Mouse (Mus musculus): ENCODE results near the gene Col9a2. TPM values are rescaled to one million over a fixed set of nuclear protein-coding genes. Genes with fewer than 3 reads are reported as not detected.

Gene Col9a2
- total and polyA plus RNA-seq, 2 experiments, result not detected

DNA sequence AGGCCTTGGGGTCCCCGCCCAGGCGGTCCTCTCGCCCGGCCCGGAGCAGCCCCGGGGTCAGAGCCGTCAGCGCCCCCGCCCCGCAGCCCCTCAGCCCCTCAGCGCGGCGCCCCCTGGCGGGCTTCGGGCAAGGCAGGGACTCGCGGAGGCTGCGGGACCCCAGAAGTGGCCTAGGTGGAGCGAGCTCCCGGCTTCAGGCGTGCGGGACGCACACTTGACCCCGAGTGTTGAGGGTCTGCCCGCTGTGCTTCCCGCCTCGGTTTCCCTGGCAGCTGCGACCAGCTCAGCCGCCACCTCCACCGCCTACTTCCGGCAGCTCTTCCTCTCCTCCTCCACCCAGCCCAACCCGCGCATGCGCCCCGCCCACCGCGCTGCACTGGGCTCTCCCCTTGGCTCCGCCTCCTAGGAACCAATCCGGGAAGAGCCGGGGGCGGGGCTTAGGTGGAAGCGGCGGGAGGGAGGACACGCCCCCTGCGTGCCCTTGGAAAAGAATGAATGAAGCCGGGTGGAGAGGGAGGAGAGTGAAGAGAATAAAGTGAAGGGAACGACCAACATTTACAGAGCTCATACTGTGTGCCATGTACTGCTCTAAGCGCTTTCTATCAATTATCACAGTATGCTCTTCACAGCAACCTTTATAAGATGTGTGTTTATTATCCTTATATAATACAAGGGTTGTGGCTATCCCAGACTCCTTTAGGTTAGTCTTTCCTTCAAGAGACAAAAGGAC lies 22.1 kb upstream of the Col9a2 start, which contains the start of gene Smap2:
TSS of gene Smap2 (minus strand) at position 320 of the 730 bp plus-strand sequence.
- Histone ChIP-seq H3K79me2 (ENCODE audit: control insufficient read depth, insufficient read depth, low read length) (peaks cover 25% of the 10 kb centered on the region; the same call in 1 of the 2 replicates), H3K36me3 (ENCODE audit: control insufficient read depth, insufficient read depth, low read length) (no peaks in the 10 kb centered on the region), H3K4me3 (ENCODE audit: insufficient read depth, low read depth, low read length) (peak within 1 kb of the TSS; percentile 99), H3K4me1 (ENCODE audit: control insufficient read depth, insufficient read depth, low read length) (peaks cover 25% of the 10 kb centered on the region), H3K27ac (replicated peaks; ENCODE audit: insufficient read depth, low read depth, low read length) (peak within 1 kb of the TSS; percentile 92), H3K27me3 (ENCODE audit: control insufficient read depth, insufficient read depth, low read length) (no peaks in the 10 kb centered on the region), H3K9ac (ENCODE audit: low read depth, low read length) (peak within 1 kb of the TSS; percentile 97)
- peak; percentile 84 for DNase-seq (ENCODE audit: extremely low read depth, low read depth, low spot score)
- 1% methylated on average over 47 of the region's 48 CpGs for WGBS
- TF ChIP-seq CTCF (IDR thresholded peaks at IDR 0.05; ENCODE audit: low read depth, low read length) (peak; percentile 55), POLR2A (IDR thresholded peaks at IDR 0.05; ENCODE audit: extremely low read depth, insufficient read depth, low read length) (peak; percentile 90)

DNA sequence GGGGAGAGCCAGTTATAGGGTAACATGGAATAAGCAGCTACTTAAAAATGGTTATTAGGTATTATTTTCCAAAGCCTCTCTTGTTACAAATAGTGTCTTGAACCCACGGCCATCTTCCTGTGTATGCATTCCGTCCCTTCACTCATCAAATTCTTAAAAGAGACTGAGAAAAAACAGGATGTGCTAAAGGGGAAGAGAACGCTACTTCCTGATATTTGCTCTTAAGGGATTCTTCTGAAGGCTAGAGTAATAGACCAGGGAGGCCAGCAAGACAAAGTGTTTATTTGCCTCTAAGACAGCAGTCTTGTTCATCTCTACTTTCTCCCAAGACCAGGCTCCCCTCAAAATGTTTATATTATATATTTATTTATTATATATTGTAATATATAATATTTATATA lies 20.9 kb upstream of the Col9a2 start:
- Histone ChIP-seq H3K36me3 (ENCODE audit: control insufficient read depth, insufficient read depth, low read length) (no peaks in the 10 kb centered on the region), H3K27ac (replicated peaks; ENCODE audit: insufficient read depth, low read depth, low read length) (no peak overlapping the region), H3K79me2 (ENCODE audit: control insufficient read depth, insufficient read depth, low read length) (peaks cover 16% of the 10 kb centered on the region; the same call in 1 of the 2 replicates), H3K27me3 (ENCODE audit: control insufficient read depth, insufficient read depth, low read length) (no peaks in the 10 kb centered on the region), H3K4me3 (ENCODE audit: insufficient read depth, low read depth, low read length) (no peak overlapping the region), H3K4me1 (ENCODE audit: control insufficient read depth, insufficient read depth, low read length) (peaks cover 20% of the 10 kb centered on the region), H3K9ac (ENCODE audit: low read depth, low read length) (no peak overlapping the region)
- no peak for DNase-seq (ENCODE audit: extremely low read depth, low read depth, low spot score)
- TF ChIP-seq CTCF (IDR thresholded peaks at IDR 0.05; ENCODE audit: low read depth, low read length) (no peak), POLR2A (IDR thresholded peaks at IDR 0.05; ENCODE audit: extremely low read depth, insufficient read depth, low read length) (no peak)
- WGBS, result 79% methylated on average over 3 of the region's 3 CpGs

DNA sequence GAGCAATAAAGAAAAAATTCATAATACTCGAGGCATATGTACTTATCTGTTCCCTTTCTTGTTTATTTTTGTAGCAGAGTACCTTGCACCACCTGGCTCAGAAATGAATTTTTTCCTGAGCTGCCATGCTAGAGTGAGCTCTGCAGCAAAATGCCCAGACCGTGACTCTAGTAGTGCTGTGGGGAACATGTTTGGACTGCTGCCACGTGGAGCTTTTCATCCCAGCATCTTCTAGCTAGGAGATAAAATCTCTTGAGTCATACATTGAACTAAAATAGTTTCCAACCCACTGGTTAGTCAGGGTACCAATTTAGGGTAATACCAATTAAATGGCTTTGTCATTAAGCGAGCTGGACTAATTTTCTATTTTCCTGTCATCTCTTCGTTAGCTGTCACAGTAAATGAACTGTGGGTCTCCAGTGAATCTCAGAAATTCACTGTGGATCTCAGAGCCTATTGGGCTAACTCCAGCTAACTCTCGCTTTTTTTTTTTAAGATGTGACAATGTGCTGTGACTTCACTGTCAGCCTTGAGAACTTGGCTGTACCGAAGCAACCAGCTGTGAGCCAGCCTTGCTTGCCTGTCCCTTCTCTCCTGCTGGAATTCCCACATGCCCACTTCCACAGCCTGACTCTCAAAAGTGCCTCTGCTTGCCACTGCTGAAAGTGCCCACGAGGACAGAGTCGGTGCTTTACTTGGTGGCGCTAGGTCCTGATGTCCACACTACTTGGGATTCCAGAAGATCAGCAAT lies 19.0 kb upstream of the Col9a2 start:
- H3K36me3 ChIP-seq (ENCODE audit: control insufficient read depth, insufficient read depth, low read length), result no peaks in the 10 kb centered on the region
- no peak overlapping the region for H3K4me3 ChIP-seq (ENCODE audit: insufficient read depth, low read depth, low read length)
- no peaks in the 10 kb centered on the region for H3K27me3 ChIP-seq (ENCODE audit: control insufficient read depth, insufficient read depth, low read length)
- peaks cover 20% of the 10 kb centered on the region for H3K4me1 ChIP-seq (ENCODE audit: control insufficient read depth, insufficient read depth, low read length)
- peaks cover 11% of the 10 kb centered on the region; the same call in 1 of the 2 replicates for H3K79me2 ChIP-seq (ENCODE audit: control insufficient read depth, insufficient read depth, low read length)
- TF ChIP-seq CTCF (IDR thresholded peaks at IDR 0.05; ENCODE audit: low read depth, low read length), result no peak
- TF ChIP-seq POLR2A (IDR thresholded peaks at IDR 0.05; ENCODE audit: extremely low read depth, insufficient read depth, low read length), result no peak
- WGBS, result 81% methylated on average over 10 of the region's 10 CpGs
- no peak overlapping the region for H3K9ac ChIP-seq (ENCODE audit: low read depth, low read length)
- DNase-seq (ENCODE audit: extremely low read depth, low read depth, low spot score), result no peak
- H3K27ac ChIP-seq (replicated peaks; ENCODE audit: insufficient read depth, low read depth, low read length), result no peak overlapping the region

DNA sequence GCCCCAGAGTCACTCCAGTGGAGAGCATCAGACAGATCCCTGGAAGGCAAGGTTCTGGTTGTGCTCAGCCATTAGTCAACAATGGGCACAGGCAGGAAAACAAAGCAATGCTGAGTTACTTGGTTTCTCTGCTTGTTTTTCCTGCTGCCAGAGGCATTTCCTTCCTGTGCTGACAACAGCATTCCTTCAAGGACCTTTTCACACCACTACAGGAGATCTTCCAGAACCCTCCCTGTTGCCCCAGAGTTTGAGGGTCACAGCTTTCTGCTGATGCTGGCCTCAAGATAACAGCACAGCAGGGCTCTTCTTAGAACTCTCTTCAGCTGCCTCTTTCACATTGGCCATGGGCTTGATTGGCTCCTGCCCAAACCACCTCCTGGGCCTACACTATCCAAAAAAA lies 17.3 kb upstream of the Col9a2 start:
- Histone ChIP-seq H3K36me3 (ENCODE audit: control insufficient read depth, insufficient read depth, low read length) (no peaks in the 10 kb centered on the region), H3K79me2 (ENCODE audit: control insufficient read depth, insufficient read depth, low read length) (peaks cover under 1% of the 10 kb centered on the region; the same call in 1 of the 2 replicates), H3K9ac (ENCODE audit: low read depth, low read length) (no peak overlapping the region), H3K4me3 (ENCODE audit: insufficient read depth, low read depth, low read length) (no peak overlapping the region), H3K4me1 (ENCODE audit: control insufficient read depth, insufficient read depth, low read length) (peaks cover 14% of the 10 kb centered on the region), H3K27ac (replicated peaks; ENCODE audit: insufficient read depth, low read depth, low read length) (no peak overlapping the region; the same call in 1 of the 2 replicates), H3K27me3 (ENCODE audit: control insufficient read depth, insufficient read depth, low read length) (no peaks in the 10 kb centered on the region)
- no peak for TF ChIP-seq POLR2A (IDR thresholded peaks at IDR 0.05; ENCODE audit: extremely low read depth, insufficient read depth, low read length)
- TF ChIP-seq CTCF (IDR thresholded peaks at IDR 0.05; ENCODE audit: low read depth, low read length), result no peak
- no peak for DNase-seq (ENCODE audit: extremely low read depth, low read depth, low spot score)

DNA sequence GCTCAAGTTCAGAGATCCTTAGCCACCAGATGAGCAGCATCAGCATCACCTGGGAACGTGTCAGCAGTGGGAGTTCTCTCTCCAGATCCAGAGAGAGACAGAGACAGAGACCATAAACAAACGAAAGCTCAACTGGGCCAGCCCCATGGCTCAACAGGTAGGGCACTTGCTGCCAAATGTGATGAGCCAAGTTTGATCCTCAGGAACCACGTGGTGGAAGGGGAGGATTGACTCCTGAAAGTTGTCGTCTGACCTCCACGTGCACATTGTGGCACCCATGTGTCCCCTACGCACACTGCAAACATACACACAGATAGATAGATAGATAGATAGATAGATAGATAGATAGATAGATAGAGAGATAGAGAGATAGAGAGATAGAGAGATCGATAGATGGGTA lies 15.7 kb upstream of the Col9a2 start:
- peak; percentile 87 for DNase-seq (ENCODE audit: extremely low read depth, low read depth, low spot score)
- Histone ChIP-seq H3K9ac (ENCODE audit: low read depth, low read length) (no peak overlapping the region), H3K79me2 (ENCODE audit: control insufficient read depth, insufficient read depth, low read length) (no peaks in the 10 kb centered on the region), H3K4me3 (ENCODE audit: insufficient read depth, low read depth, low read length) (no peak overlapping the region), H3K4me1 (ENCODE audit: control insufficient read depth, insufficient read depth, low read length) (peaks cover 14% of the 10 kb centered on the region), H3K27ac (replicated peaks; ENCODE audit: insufficient read depth, low read depth, low read length) (no peak overlapping the region), H3K27me3 (ENCODE audit: control insufficient read depth, insufficient read depth, low read length) (no peaks in the 10 kb centered on the region), H3K36me3 (ENCODE audit: control insufficient read depth, insufficient read depth, low read length) (no peaks in the 10 kb centered on the region)
- 22% methylated on average over 7 of the region's 7 CpGs for WGBS
- no peak for TF ChIP-seq POLR2A (IDR thresholded peaks at IDR 0.05; ENCODE audit: extremely low read depth, insufficient read depth, low read length)
- no peak for TF ChIP-seq CTCF (IDR thresholded peaks at IDR 0.05; ENCODE audit: low read depth, low read length)
